Mouse (Mus musculus): ENCODE measurements around the gene Kpna6.

Gene Kpna6

DNA sequence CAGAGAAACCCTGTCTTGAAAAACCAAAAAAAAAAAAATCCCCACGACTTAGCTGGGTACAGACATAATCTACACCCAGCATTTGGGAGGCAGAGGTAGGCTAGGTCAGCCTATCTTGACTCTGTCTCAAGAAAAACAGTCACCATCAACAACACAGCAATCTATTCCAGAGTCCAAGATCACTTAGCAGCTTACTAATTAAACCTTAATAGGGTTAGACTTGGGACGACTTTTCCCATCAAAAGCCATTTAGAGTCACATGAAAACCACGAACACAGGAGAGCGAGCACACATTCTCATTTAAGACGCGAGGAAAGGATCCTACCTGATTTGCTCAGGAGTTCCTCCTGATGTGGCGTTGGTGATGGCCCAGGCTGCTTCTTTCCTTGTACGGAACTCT, 22.2 kb downstream of the Kpna6 start:
- in situ Hi-C loops (cut with MboI, MseI) = no loop called here

DNA sequence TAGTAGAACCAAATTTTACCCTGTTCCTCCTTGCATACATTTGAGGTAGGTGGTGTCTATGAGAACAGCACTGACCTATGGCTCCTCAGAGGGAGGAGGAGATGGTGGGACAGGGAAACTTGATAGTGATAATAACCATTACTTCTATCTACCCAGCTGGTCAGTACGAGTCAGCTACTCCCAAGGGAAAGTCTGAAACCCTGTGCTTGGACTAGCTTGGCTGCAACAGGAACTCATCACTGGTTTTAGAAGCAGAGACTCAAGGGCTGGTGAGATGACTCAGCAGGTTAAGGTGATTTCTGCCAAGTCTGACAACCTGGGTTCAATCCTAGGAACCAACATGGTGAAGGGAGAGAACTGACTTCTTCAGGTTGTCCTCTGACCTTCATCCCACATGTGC, 23.9 kb downstream of the Kpna6 start:
- in situ Hi-C loops (cut with MboI, MseI) = loop anchor here (25.0 kb wide), 1 partner anchor 714 kb away; the partner anchor contains the start of genes Snrnp40 and Zcchc17

DNA sequence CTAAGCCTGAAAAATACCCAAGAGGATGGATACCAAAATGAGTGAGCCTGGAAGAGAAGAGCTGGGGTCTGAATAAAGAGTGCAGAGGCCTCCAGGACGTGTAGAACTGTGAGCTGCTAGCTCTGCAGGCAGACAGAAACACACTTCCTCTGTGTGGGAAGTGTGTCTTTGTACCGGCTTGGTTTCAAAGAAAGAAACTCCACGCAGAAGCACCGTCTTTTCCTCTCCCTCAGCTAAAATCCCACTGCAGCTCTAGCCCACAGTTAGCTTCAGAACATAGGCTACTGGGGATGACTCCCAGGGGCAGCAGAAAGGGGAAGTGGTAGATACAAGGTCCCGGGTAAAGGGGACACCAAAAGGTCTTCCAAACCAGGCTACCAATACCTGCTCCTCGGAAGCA, 27.4 kb downstream of the Kpna6 start:
- in situ Hi-C loops (cut with MboI, MseI) = loop anchor here (25.0 kb wide), 1 partner anchor 717 kb away; the partner anchor contains the start of genes Snrnp40 and Zcchc17

DNA sequence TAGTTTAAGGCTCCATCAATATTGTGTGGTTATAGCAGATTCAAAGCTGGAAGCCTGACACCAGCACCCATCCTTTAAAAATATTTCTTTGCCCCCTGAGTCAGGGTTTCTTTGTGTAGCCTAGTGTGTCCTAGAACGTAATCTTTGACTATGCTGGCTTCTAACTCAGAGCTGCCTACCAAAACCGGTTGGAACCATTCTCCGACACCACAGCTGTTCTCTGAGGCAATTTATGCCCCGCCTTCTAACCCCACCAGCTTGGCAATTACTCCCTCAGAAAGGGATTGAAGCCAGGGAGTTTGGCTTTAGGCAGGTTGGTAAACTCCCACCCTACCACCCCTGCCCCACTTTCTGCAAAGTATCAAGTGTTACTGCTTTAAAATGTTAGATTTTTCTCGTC, 30.8 kb downstream of the Kpna6 start:
- in situ Hi-C loops (cut with MboI, MseI) = loop anchor here (25.0 kb wide), 1 partner anchor 721 kb away; the partner anchor contains the start of genes Snrnp40 and Zcchc17

DNA sequence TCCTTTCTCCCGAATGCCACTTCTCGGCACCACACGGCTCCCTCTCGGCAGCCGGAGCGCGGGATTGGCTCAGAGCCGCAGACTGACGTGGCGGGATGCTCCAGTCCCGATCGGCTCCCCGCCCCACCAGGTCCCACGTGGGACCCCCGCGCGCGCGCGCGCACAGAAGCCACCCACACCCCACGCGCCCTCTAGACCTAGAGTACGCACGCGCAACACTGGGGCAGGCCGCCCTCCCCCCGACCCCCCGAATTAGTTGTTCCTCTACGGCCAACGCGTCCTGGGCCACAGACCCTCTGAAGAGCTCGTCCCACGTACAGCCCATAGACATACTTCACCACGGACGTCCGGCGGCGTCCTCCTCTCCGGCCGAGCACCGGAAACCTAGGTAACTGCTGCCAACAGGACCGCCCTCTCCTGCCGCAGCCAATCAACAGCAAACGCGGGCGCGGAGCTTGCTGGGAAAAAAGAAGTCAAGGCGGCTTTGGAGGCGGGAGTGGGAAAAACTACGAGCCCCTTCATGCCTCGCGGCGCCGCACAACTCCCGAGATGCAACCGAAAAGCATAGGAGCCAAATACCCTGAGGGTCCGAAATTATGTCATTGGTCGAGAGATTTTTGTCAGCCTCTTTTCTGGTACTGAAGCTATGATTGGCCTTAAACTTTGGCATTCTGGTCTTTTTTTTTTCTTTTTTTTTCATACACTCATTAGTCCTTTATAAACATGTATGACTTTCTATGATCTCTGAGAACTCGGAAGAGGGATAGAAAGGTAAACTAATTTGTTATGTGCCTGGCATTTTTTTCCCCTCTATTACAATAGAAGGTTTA, 31.7 kb downstream of the Kpna6 start, which contains the start of gene Txlna:
TSS of gene Txlna (minus strand) at position 428 of the 830 bp plus-strand sequence.
- in situ Hi-C loops (cut with MboI, MseI) = loop anchor here (25.0 kb wide), 1 partner anchor 721 kb away; the partner anchor contains the start of genes Snrnp40 and Zcchc17

DNA sequence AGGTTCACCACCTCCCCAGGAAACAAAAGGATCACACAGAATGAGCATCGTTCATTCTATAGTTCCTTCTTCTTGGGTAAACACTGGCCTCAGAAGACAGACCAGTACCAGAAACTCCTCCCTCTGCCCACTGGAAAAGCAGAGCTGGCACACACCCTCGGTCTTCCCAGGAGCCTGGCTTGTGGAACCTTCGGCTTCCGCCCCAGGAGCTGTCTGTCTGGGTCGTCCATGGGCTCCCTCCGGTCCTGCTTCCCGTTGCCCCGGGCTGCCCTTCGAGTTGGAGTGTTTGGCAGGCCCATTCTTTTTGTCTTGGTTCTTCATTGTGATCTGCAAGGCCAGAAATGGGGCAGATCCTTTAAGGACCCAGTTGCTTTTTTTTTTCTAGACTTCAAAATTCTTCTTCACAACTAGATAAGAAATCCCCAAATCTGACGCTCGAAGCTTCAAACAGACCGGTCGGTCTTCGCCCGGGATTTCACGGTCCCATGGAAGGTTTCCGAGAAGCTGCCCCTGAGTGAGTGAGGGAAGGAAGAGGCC, 32.4 kb downstream of the Kpna6 start:
- in situ Hi-C loops (cut with MboI, MseI) = loop anchor here (25.0 kb wide), 1 partner anchor 722 kb away; the partner anchor contains the start of genes Snrnp40 and Zcchc17

DNA sequence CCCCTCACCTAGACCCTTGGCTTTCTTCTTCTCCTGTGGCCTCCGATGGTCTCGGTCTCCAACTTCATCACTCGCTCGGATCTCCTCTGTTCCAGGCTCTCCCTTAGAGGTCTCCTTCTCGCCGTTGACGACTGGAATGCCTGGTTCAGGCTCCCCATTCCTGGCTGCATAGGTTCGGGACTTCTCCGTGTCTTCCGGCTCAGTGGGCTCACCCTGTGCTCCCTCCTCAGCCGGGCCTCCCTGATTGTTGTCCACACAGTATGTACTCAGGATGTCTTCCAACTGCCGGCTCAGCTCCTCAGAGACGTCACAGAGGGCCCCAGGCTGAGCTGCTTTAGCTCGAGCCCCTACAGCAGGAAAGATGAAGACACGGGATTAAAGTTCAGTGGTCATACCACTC, 33.3 kb downstream of the Kpna6 start:
- in situ Hi-C loops (cut with MboI, MseI) = loop anchor here (25.0 kb wide), 1 partner anchor 723 kb away; the partner anchor contains the start of genes Snrnp40 and Zcchc17

DNA sequence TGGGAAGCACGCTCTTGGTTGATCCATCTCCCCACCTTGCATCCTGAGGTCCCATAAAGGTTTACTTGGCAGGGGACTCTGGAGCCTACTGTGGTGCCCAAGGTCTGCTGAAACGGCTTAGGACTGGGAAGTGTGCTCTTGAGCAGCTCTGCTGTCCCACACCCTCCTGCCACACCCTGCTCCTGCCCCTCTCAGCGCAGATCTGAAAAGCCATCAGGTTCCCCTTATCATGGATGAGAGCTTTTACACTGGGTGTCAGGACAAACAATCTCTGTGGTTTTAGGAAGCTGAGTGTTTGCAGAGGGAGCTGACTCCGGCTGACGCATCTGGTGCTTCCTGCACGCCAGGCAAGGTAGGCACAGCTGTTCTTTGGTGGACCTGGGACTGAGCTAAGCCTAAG, 38.7 kb downstream of the Kpna6 start:
- in situ Hi-C loops (cut with MboI, MseI) = loop anchor here (25.0 kb wide), 1 partner anchor 728 kb away; the partner anchor contains the start of genes Snrnp40 and Zcchc17

DNA sequence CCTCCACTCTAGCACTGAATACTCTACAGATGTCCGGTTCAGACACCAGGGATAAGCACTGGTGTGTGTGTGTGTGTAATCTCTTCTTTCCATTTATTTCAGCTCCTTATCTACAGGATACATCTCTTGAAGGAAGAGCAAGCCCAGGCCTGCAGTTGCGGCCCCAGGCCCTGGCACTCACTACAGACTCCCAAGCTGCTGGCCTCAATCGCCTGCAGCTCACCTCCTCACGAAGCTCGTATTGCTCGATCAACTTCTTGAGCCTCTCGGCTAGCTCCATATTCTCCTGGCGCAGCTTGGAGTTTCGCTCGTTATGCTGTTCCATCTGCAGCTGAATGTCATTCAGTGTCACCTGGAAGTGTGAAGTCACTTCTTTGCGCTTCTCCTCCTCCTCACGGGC, 40.7 kb downstream of the Kpna6 start:
- in situ Hi-C loops (cut with MboI, MseI) = loop anchor here (25.0 kb wide), 1 partner anchor 730 kb away; the partner anchor contains the start of genes Snrnp40 and Zcchc17

DNA sequence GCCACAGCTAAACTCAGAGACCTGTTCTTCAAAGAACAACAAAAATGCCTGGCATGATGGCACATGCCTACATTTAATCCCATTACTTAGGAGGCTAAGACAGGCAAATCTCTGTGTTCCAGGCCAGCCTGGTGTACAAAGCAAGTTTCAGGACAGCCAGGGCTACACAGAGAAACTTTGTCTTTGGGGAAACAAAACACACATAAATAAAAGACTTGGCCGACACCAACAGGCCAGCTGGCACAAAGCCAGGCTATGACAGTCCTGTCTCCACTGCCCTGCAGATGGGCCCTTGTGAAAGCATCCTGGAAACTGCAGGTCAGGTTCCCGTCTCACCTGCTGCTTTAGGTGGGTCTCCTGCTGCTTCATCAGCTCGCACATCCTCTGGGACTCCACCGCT, 41.6 kb downstream of the Kpna6 start:
- in situ Hi-C loops (cut with MboI, MseI) = loop anchor here (25.0 kb wide), 1 partner anchor 731 kb away; the partner anchor contains the start of genes Snrnp40 and Zcchc17

DNA sequence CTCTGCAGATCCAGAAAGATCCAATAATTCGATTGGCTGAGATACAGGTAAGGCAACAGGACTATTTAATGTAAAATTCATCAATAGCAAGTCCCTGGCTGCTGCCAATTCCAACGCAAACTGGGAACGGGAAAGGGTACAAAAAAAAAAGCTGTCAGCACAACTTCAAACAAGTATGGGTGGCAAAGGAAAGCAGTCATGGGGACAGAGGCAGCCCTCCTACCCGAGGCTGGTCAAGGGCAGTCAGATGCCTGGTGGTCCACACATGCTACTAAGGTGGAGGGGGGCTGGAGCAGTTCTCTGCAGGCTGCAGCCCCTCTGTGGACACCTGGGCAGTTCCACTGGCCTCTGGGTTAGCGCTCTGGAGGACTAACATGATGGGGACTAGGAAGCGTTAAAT, 46.5 kb downstream of the Kpna6 start:
- in situ Hi-C loops (cut with MboI, MseI) = loop anchor here (25.0 kb wide), 1 partner anchor 736 kb away; the partner anchor contains the start of genes Snrnp40 and Zcchc17

DNA sequence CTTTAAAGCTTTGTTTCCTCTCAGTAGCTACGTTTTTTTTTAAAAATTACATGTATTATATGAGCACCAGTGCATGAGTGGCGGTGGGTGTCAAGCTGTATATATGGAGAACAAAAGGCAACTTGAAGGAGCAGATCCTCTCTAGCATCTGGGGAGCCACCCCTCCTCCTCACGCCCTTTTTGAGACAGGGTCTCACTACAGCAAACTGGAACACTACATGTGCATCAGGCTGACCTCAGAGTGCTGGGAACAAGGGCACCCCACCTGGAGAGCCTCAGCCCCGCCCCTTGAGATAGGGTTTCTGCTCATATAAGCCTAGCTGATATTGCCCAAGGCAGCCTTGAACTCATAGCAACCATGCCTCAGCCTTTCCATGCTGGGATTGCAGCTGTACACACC, 47.1 kb downstream of the Kpna6 start:
- in situ Hi-C loops (cut with MboI, MseI) = loop anchor here (25.0 kb wide), 1 partner anchor 737 kb away; the partner anchor contains the start of genes Snrnp40 and Zcchc17

DNA sequence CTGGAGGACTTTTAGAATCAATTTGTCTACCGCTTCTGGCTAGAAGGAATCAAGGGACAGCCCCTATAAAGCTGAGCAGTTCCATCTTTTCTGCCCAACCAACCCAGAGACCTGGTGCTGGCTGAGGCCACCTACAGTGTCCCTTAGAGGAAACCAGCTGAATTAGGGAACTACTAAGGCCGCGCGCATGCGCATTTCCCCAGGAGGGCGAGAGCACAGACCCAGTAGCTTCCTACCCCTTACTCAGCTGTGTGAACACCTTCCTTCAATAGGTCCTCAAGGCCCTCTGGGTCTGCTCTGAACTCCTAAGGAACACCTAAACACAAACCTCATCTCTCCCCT, 47.6 kb downstream of the Kpna6 start:
- in situ Hi-C loops (cut with MboI, MseI) = loop anchor here (25.0 kb wide), 1 partner anchor 737 kb away; the partner anchor contains the start of genes Snrnp40 and Zcchc17

DNA sequence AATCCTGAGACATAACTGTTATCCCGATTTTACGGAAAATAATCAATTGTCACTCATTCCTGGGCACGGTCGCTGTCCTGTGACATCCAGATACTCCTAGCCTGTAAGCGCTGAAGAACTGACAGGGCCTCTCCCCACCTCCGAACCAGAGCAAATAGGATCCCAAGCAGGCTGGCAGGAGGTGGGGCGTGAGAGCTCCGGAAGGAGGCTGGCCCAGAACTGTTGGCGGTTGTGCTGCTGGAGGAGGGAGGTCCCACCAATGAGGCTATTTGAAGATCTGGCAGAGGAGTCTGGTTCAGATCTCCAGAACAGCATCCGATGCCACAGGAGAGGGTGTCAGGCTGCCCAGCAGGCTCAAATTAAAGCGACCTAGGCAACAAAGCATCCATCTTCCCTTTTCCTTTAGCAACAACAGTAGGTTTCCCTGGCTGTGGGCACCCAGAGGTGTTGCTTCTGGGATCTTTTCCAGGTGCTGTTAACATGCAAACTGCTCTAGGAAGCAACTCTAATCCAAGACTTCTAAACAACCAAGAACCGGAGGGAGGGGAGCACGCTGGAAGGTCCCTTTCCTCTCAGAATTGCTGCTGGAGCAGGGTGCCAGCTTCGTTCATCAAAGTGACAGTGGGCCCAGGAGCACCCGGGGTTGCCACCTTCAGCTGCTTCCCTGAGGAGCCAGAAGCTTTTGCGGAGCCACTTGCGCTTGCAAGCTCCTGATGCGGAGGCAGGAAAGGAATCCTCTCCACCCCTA, 48.1 kb downstream of the Kpna6 start:
- in situ Hi-C loops (cut with MboI, MseI) = loop anchor here (25.0 kb wide), 1 partner anchor 738 kb away; the partner anchor contains the start of genes Snrnp40 and Zcchc17

DNA sequence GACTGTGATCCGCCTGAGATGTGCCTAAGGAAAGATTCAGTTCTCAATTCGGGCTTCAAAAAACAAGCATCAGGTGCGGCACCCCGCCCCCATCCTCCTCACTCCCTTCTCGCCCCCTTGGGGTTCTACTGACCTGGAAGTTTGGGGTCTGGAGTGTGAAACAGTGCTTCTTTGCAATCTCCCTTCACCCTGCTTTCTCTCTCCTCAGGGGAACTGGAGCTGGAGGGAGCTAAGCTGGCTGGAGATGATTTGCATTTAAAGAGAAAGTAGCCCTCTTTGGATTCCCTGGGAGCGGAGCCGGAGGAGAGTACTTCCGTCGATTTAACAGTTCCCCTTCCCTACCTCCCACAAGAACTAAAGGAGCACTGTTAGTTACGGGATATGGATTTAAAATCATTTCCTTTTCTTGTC, 48.9 kb downstream of the Kpna6 start, which contains the start of gene Ccdc28b:
TSS of gene Ccdc28b (minus strand) at position 267 of the 411 bp plus-strand sequence.
- in situ Hi-C loops (cut with MboI, MseI) = no loop called here

DNA sequence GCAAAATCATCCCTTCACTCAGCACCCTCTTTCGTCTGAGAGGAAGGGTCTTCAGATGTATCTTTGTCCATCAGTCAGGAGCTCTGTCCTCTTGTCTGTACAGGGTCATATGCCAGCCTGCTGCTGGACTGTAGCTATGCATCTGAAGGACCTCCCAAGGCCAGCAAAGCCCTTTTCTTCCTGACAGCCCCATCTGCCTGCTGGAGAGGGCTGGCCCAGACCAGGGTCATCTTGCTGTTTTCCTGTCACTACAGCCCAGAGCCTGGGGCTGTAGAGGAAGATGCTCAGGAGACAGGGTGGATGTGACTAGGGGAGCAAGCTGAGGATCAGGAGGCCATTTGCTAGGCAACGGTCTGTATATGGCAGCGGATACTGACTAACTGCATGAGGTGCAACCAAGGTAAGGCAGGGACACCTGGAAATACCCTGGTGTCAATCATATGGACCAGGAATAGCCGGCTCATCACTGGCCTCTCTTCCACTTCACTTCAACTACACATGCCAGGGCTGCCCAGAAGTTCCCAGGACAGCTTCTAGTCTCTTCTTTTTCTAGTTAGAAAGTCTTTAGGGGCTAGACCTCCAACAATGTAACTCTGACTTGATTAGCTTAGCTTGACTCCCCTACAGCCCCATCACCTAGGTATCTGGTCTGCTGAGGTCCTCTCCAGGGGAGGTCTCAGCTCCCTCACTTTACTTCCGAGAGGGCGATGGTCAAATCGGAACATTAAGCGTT, 49.6 kb downstream of the Kpna6 start:
- in situ Hi-C loops (cut with MboI, MseI) = no loop called here

DNA sequence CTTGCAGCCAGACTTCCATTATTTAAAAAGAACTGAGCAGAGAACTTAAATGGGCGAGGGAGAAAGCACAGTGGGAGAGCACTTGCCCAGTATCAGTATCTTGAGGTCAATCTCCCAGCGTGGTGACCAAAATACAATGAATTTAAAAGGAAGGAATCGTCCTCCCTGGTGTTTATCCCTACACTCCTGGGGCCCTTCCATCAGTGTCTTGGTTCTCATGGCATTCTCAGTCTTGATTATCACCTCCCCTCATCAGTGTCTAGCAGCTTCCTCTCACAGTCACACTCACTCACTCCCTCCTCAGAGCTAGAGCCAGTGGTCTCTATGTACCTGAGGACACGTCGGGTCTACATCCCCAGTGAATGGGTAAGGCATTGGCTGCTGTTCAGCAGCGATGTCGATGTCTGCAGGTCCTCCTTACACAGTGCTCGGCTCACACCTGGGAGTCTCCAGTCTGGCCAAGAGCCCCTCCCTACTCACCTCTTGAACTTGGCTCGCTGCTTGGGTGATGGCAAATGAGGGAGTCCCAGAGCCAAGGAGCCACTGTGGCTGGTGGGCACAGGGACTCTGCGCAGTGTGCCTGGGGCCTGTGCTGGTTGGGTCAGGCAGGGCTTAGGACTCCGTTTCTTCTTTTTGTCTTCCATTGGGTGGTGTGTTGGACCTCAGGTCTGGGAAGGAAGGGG, 50.3 kb downstream of the Kpna6 start:
- in situ Hi-C loops (cut with MboI, MseI) = no loop called here

DNA sequence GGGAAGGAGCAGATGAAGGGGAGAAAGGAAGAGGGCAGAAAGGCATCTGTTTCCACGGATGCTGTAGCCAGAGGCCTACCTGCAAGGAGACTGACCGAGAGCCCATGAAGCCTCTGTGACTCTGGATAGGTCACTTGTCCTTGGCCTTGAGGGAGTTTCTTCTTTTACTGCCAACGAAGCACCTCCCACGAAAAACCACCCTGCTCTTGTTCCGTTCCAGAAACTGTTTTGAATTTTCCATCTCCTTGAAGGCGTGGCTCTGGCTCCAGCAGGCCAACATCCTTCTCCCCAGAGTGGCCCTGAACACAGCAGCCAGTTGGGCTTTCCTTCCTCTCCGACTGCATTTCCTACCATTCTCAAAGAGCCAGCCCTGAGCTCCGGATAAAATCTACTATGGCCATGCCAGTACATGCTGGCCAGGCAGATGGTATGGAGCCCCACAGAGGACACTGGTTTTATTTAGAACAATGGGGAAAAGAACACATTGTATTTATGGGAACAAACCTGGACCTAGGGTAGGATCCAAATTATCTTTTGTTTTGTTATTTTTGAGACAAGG, 51.2 kb downstream of the Kpna6 start:
- in situ Hi-C loops (cut with MboI, MseI) = no loop called here

DNA sequence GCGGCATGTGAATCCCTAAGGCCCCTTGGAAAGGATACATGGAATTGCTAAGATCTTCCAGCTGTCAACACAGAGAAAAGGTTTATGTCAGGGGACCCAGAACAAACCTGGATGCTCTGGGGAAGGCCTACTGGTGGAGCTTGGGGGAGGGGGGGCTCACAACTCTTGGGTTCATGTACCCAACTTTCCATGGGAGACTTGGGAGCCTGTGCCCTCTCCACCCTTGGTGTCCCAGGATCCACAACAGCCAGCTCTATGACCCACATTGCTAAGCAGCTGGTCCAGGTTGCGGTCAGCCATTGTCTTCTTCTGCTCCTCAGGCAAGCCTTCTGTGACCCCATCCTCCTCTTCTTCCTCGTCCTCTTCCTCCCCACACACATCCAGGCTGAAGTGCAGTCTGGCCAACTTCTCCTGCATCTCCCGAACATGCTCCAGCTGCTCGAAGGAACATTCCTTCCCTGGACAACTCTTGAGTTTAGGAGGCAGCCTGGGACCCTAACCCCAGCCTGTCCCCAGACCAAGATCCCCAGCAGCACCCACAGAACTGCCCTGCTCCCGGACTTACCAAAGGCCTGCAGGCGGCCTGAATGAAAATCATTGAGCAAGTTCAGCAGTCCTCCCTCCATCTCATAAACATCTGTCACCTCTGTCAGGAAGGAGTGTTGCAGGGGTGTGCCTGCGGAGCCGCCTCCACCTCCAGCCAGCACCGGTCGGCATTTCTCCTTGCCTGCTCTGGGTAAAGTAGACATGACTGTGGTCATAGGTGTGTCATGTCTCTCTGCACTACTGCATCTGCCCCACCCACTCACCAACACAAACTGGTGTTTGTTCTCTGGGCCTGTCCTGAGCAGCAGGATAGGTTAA, 51.9 kb downstream of the Kpna6 start:
- in situ Hi-C loops (cut with MboI, MseI) = no loop called here

Measured in regulatory T cell (primary cell).